Mouse (Mus musculus): ENCODE results near the gene Urah.

- TF ChIP-seq GATA1 (IDR thresholded peaks at IDR 0.05; ENCODE audit: low read length) (no peak), TAL1 (IDR thresholded peaks at IDR 0.05; ENCODE audit: low read length) (no peak)
Observed at GRCm38 (mm10) chr7:140881696-140882468, 47.1 kb downstream of the Urah start, which contains the start of the genes Psmd13 and Sirt3.

All from erythroblast, embryonic 14.5 days (primary cell).